Mouse (Mus musculus): ENCODE data around the gene Sfxn4. TPM values are rescaled to one million over a fixed set of nuclear protein-coding genes. Genes with fewer than 3 reads are reported as not detected.

Gene Sfxn4
- total and polyA plus RNA-seq, 3 experiments = 1.7 to 6.1 (median 4.9) TPM

Other genes starting within 250 kb of the Sfxn4 start
- 1 to 10 TPM in 1 of 2 experiments, under 1 TPM in 1; 0.73 to 1.2 TPM for gene Nanos1, start 105.5 kb downstream of the Sfxn4 start, total RNA-seq (2021)
- 0.99 and 1.2 TPM in 2 replicates for gene Nanos1, start 105.5 kb downstream of the Sfxn4 start, polyA plus RNA-seq (2012; rRNA removed)
- gene Eif3a, start 70.8 kb downstream of the Sfxn4 start, total RNA-seq (2021) = 100 to 1,000 TPM; 126 to 169 TPM
- gene Eif3a, start 70.8 kb downstream of the Sfxn4 start, polyA plus RNA-seq (2012; rRNA removed) = 13.6 and 17.7 TPM in 2 replicates
- gene Fam45a, start 49.9 kb downstream of the Sfxn4 start, total RNA-seq (2021) = 10 to 100 TPM; 43.8 to 51.3 TPM
- 1.6 and 1.9 TPM in 2 replicates for gene Fam45a, start 49.9 kb downstream of the Sfxn4 start, polyA plus RNA-seq (2012; rRNA removed)
- 100 to 1,000 TPM; 730 to 855 TPM for gene Prdx3, start 13.1 kb upstream of the Sfxn4 start, total RNA-seq (2021)
- 540 and 603 TPM in 2 replicates for gene Prdx3, start 13.1 kb upstream of the Sfxn4 start, polyA plus RNA-seq (2012; rRNA removed)
- 10 to 100 TPM; 16.6 to 36.3 TPM for gene Grk5, start 28.3 kb upstream of the Sfxn4 start, total RNA-seq (2021)
- gene Grk5, start 28.3 kb upstream of the Sfxn4 start, polyA plus RNA-seq (2012; rRNA removed) = 1.2 and 1.5 TPM in 2 replicates